Mouse (Mus musculus): Measurements from ENCODE around the gene Gpr68. TPM values are rescaled to one million over a fixed set of nuclear protein-coding genes. Genes with fewer than 3 reads are reported as not detected.

The Gpr68 gene
- polyA plus RNA-seq, 1 experiment from 2014 or later: 0.21 TPM

DNA sequence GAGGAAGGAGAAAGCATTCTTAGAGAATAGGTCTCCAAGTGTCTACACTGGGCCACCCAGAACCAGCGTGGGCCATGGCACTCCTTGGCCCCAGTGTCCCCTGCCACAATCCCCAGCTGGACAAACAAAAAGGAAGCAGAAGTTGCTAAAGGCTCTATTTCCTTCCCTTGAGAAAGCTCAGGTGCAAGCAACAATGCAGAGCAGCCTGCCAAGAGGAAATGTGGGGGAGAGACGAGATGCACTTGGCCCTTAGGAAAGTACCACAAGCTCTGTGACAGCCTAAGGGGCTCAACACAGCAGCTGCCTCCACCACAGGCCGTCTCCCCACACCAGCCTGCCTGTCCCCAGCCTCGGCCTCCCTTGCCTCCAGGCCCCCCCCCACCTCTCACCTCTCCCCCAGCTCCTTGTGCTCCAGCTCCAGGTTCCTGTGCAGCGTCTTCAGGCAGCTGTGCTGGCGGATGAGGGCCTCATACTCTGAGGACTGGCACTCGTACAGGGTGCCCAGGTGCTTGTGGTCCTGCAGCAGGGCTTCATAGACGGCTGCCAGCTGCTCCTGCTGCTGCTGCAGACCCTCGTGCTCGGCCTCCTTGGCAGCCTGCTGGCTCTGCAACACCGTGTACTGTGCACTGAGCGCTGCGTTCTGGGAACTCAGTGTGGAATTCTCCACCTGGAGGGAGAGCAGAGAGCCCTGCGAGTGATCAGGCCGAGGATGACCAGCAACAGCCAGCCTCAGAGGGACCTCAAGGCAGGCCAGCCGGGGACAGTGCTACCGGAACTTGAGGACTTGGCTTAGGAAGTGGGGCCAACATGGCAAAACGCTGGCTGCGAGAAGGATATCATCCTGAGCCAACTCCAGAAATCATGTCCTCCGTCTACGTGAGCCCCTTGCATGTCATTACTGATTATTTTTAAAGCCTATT, 29.7 kb upstream of the Gpr68 start:
- no peaks in the 10 kb centered on the region for H3K27me3 ChIP-seq (ENCODE audit: insufficient read depth, poor library complexity, severe bottlenecking)
- H3K4me1 ChIP-seq (replicated peaks): peaks cover 7% of the 10 kb centered on the region; the same call in 1 of the 2 replicates
- no peak for DNase-seq (ENCODE audit: low spot score)
- H3K4me3 ChIP-seq: no peak overlapping the region
- peaks cover 98% of the 10 kb centered on the region for H3K36me3 ChIP-seq
- no peaks in the 10 kb centered on the region for H3K9me3 ChIP-seq
- 84% methylated on average over 21 of the region's 21 CpGs for WGBS
- H3K27ac ChIP-seq: no peak overlapping the region

DNA sequence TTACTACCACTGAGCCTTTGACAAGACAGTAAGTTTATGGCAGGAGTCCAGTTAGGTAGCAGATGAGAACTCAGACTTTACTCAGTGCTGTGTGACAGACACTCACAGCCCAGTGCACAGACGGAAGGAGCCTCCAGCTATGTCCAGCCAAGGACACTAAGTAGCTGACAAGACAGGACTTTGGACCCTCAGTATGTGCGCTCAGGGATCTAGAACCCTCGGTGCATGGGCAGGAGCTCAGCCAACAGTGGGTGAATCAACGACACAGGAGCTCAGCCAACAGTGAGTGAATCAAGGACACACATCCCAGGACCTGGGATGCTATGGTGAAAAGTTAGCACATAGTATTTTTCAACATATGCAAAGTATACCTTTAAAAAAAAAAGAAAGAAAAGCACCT, 28.7 kb upstream of the Gpr68 start:
- Histone ChIP-seq H3K9me3 (no peaks in the 10 kb centered on the region), H3K36me3 (peaks cover 100% of the 10 kb centered on the region), H3K4me3 (no peak overlapping the region), H3K4me1 (replicated peaks) (peaks cover 7% of the 10 kb centered on the region; the same call in 1 of the 2 replicates), H3K27ac (no peak overlapping the region), H3K27me3 (ENCODE audit: insufficient read depth, poor library complexity, severe bottlenecking) (no peaks in the 10 kb centered on the region)
- WGBS: 87% methylated on average over 4 of the region's 4 CpGs
- DNase-seq (ENCODE audit: low spot score): no peak

DNA sequence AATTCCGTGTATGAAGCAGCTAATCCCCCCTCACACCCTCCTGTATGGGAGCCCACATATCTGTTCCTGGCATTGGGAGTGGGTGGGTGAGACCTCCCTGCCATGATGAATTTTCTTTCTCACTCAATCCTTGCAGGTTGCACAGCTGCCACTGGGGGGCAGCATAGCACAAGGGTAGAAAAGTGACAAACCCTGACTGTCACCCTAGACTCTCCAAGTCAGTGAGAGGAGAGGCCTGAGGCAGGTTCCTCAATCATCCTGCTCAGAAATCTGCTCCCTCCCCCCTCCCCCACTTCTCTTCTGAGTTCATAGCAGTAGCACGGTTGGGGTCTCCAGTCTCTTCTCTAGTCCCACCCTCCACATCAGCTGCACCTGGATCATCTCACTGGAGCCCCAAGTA, 28.1 kb upstream of the Gpr68 start:
- Histone ChIP-seq H3K4me3 (no peak overlapping the region), H3K36me3 (peaks cover 100% of the 10 kb centered on the region), H3K27ac (no peak overlapping the region), H3K27me3 (ENCODE audit: insufficient read depth, poor library complexity, severe bottlenecking) (no peaks in the 10 kb centered on the region), H3K4me1 (replicated peaks) (peaks cover 7% of the 10 kb centered on the region; the same call in 1 of the 2 replicates), H3K9me3 (no peaks in the 10 kb centered on the region)
- peak; percentile 78 for DNase-seq (ENCODE audit: low spot score)
- 15% methylated on average over 2 of the region's 2 CpGs for WGBS

DNA sequence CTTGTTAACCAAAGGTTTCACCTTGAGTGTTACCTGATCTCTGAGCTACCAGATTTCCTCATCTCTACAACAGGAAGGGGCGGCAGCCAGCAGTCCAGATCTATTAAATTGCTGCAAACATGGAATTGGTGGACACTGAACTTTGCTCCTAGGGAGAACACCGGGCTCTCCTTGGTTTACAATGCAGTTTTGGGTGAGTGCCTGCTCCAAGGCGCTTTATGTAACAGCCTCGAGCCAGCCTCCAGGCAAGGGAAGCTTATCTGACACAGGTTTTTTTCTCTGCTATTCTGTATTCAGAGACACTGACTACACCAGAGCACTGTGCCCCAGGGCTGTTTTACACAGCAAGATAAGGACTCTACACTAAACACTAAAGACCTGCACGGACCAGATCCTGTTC, 26.8 kb upstream of the Gpr68 start:
- no peak overlapping the region for H3K27ac ChIP-seq
- peaks cover 100% of the 10 kb centered on the region for H3K36me3 ChIP-seq
- 90% methylated on average over 5 of the region's 5 CpGs for WGBS
- no peaks in the 10 kb centered on the region for H3K27me3 ChIP-seq (ENCODE audit: insufficient read depth, poor library complexity, severe bottlenecking)
- no peak overlapping the region for H3K4me3 ChIP-seq
- no peak for DNase-seq (ENCODE audit: low spot score)
- H3K9me3 ChIP-seq: no peaks in the 10 kb centered on the region
- H3K4me1 ChIP-seq (replicated peaks): peaks cover 7% of the 10 kb centered on the region; the same call in 1 of the 2 replicates

DNA sequence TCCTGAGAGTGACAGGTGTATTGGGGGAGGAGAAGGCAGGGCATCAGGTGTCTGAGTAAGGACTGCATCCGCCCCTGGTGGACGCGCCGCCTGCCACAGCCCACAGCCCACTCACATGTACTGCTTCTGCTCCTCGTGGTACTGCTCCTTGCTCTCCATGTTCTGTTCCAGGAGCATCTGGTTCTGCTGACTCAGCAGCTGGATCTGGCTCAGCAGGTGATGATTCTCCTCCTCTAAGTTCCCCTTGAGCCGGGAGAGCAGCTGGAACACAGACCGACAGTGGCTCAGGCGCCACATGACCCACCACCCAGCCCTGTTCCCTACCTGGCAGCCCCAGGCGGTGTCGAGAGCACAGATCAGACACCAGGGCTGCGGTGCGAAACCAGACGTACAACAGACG, 23.7 kb upstream of the Gpr68 start:
- no peak overlapping the region for H3K27ac ChIP-seq
- 96% methylated on average over 14 of the region's 14 CpGs for whole genome bisulfite sequencing
- peaks cover 99% of the 10 kb centered on the region for H3K36me3 ChIP-seq

DNA sequence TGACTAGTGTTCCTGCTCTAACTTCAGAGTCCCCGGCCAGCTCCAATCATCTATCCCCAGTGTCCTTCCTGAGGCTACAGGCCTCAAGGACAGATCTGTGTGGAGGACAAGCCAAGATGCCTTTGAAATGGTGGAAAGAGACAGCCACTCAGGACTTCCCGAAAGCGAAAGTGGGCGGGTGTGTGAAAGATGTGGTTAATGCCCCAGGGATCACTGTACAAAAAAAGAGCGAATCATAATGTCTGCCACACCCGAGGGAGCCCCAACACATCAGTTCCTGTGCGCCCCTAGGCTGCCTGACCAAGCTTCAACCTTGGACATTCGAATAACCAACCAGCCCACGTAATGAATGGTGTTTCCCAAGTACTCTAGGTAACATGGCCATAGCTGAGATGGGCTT, 20.3 kb upstream of the Gpr68 start:
- H3K9me3 ChIP-seq: no peaks in the 10 kb centered on the region
- 94% methylated on average over 9 of the region's 9 CpGs for WGBS
- no peak overlapping the region for H3K27ac ChIP-seq
- H3K4me1 ChIP-seq (replicated peaks): no peaks in the 10 kb centered on the region
- DNase-seq (ENCODE audit: low spot score): no peak
- H3K27me3 ChIP-seq (ENCODE audit: insufficient read depth, poor library complexity, severe bottlenecking): no peaks in the 10 kb centered on the region
- H3K36me3 ChIP-seq: peaks cover 95% of the 10 kb centered on the region
- no peak overlapping the region for H3K4me3 ChIP-seq

More for the DNA sequence above, 23.7 kb upstream of the Gpr68 start:
- Histone ChIP-seq H3K9me3 (no peaks in the 10 kb centered on the region), H3K4me1 (replicated peaks) (no peaks in the 10 kb centered on the region), H3K27me3 (ENCODE audit: insufficient read depth, poor library complexity, severe bottlenecking) (no peaks in the 10 kb centered on the region), H3K4me3 (no peak overlapping the region)
- no peak for DNase-seq (ENCODE audit: low spot score)

DNA sequence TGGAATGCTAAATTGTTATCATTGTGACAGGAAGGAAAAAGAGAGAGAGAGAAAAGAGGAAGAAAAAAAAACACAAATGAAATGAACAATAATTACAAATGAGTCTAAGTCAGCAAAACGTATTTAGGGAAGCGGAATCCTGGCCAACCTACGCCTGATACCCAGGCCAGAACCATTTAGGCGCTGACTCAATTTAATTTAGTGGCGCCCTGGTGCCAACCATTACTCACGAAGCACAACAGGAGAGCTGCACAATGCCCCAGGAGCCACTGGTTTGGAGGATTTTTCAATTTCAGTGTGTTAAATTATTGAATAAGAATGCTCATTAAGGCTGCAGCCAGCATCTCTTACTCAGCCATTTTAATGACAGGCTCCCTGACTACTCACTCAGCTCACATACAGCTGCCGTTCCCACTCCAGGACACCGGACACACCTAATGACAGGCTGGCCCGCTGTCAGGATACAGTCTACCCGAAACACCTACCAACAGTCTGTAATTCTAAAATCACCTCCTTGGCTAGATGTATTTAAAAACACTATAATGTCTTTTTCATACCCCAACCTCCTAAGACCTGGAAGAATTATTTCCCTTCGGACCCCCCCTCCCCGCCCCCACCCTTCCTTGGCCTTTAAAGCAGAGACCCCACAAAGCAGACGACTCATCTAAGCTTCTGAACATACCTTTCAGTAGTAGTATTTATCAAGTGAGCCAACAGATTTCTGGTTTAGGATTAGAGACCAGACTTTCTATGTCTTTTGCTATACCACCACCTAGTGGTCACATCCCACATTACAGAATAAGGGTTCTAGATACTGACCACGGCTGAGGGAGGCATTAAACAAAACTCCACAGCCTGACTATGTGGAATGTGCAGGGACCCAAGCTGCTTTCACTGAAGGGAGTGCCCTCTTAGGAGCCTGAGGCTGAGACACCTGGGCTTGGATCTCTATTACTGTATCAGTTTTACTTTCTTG, 17.9 kb upstream of the Gpr68 start:
- WGBS: 75% methylated on average over 14 of the region's 14 CpGs

DNA sequence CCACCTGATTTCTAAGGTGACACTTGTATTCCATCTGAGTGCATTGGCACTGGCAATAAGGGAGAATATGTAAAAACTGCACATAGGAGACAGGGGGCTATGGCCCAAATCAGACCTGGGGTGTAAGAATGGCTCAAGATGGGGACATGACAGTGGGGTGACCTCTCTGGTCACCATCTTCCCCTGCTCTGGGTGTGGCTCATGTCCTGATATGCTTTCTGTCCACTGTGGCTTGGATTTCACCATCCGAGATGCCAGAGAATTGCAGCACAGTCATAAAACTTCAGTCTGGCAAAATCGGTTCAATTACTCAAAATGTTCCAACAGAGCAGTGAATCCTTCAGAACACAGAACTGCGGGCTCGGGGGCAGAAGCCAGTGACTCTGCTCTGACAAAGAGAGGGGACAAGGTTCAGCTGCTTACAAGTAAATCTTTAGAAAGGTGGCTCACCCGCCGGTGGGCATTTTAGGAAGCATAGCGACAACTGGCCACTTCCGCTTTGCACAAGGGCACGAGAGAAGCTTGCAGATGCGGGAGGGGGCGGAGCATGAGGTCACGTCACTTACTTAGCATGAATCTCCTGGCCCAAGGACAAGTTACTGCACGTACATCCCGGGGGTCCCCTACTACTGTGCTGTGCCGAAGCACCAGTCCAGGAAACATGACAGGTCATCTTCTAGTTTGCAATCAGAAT, 16.8 kb upstream of the Gpr68 start:
- no peak overlapping the region for H3K4me3 ChIP-seq
- no peak for DNase-seq (ENCODE audit: low spot score)
- H3K4me1 ChIP-seq (replicated peaks): no peaks in the 10 kb centered on the region
- peaks cover 95% of the 10 kb centered on the region for H3K36me3 ChIP-seq
- H3K27ac ChIP-seq: no peak overlapping the region
- 88% methylated on average over 15 of the region's 15 CpGs for WGBS
- H3K9me3 ChIP-seq: no peaks in the 10 kb centered on the region
- H3K27me3 ChIP-seq (ENCODE audit: insufficient read depth, poor library complexity, severe bottlenecking): no peaks in the 10 kb centered on the region

More for the DNA sequence above, 17.9 kb upstream of the Gpr68 start:
- peaks cover 95% of the 10 kb centered on the region for H3K36me3 ChIP-seq
- H3K27ac ChIP-seq: no peak overlapping the region
- H3K27me3 ChIP-seq (ENCODE audit: insufficient read depth, poor library complexity, severe bottlenecking): no peaks in the 10 kb centered on the region
- H3K9me3 ChIP-seq: no peaks in the 10 kb centered on the region
- DNase-seq (ENCODE audit: low spot score): peak; percentile 37
- H3K4me3 ChIP-seq: no peak overlapping the region
- H3K4me1 ChIP-seq (replicated peaks): no peaks in the 10 kb centered on the region

DNA sequence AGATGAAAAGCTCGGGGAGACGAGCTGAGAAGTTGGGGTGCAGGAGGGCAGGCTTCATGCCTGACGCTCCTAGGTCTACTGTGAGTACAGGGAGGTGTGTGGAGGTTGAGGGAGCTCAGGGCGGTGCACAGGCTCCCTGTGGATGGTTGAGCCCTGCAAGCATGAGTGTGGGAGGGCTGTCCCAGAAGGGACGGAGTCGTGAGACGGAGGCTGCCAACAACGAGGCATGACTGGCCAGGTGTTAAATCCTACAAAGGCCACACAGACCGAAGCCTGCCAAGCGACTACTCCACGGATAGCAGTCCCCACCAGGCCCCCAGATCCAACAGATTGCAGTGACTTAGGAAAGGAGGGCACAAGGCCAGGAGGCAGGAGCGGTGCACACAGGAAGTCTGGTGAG, 2.7 kb upstream of the Gpr68 start:
- H3K4me3 ChIP-seq: no peak overlapping the region
- H3K36me3 ChIP-seq: peaks cover 54% of the 10 kb centered on the region
- no peak for DNase-seq (ENCODE audit: low spot score)
- H3K27ac ChIP-seq: no peak overlapping the region
- peaks cover 32% of the 10 kb centered on the region for H3K27me3 ChIP-seq (ENCODE audit: insufficient read depth, poor library complexity, severe bottlenecking)
- no peaks in the 10 kb centered on the region for H3K9me3 ChIP-seq
- 86% methylated on average over 12 of the region's 12 CpGs for WGBS
- H3K4me1 ChIP-seq (replicated peaks): peaks cover 13% of the 10 kb centered on the region

DNA sequence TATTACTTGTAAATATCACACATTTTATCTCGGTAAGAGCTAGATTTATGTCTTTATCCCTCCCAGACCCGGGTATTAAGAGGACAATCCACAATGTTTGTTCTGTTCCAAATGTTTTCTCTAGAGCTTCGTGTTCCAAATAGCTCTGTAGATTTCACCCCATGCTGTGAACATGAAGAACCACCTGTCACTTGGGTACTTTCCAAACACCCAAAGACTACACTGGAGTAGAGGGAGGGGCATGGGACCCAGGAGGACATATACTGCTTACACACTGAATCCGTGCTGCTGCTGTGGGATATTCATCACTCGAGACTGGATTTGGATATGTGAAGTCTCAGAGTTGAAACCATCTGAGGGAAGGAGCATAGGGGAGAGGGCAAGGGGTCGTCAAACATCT, 1.8 kb upstream of the Gpr68 start:
- Histone ChIP-seq H3K36me3 (peaks cover 44% of the 10 kb centered on the region), H3K9me3 (no peaks in the 10 kb centered on the region), H3K27ac (no peak overlapping the region), H3K4me1 (replicated peaks) (peaks cover 13% of the 10 kb centered on the region), H3K4me3 (no peak overlapping the region), H3K27me3 (ENCODE audit: insufficient read depth, poor library complexity, severe bottlenecking) (peaks cover 32% of the 10 kb centered on the region)
- no peak for DNase-seq (ENCODE audit: low spot score)
- WGBS: 77% methylated on average over 6 of the region's 6 CpGs

DNA sequence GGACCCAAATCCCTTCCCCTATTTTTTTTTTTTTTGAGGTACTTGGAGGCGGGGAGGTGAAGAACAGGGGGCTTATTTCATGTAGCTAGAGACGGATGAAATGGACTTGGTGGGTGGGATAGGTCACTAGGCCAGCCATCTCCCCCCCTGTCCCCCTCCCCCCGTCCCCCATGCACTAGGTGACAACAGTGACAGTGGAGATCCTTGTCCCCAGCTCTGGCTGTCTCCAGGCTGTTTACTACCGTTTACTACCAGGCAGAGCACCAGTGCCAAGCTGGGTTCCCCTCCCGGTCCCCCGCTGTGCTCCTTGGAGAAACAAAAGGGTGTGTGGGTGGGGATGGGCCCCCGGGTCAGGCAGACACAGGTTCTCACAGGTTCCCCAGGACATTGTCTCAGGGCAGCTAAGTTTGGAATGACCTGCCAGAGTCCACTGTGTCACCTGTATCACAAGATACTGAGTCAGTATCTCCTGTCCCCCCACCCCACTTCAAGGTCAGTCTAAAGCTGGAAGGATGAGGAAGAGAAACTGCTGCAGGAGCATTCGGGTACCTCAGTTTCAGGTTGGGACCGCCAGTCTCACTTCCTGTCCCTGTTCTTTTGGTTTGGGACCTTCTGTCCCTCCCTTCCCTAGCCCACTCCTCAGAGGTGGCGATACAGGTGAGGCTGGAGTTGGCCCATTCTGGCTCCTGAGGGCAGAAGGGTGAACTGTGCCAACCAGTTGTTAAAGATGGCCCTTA, 468 bp upstream of the Gpr68 start:
- WGBS: 17% methylated on average over 10 of the region's 10 CpGs
- peak overlapping the region; percentile 61 for H3K4me3 ChIP-seq
- peaks cover 32% of the 10 kb centered on the region for H3K36me3 ChIP-seq
- H3K27me3 ChIP-seq (ENCODE audit: insufficient read depth, poor library complexity, severe bottlenecking): peaks cover 32% of the 10 kb centered on the region
- H3K4me1 ChIP-seq (replicated peaks): peaks cover 13% of the 10 kb centered on the region
- H3K27ac ChIP-seq: peak overlapping the region; percentile 71
- H3K9me3 ChIP-seq: no peaks in the 10 kb centered on the region
- DNase-seq (ENCODE audit: low spot score): no peak

DNA sequence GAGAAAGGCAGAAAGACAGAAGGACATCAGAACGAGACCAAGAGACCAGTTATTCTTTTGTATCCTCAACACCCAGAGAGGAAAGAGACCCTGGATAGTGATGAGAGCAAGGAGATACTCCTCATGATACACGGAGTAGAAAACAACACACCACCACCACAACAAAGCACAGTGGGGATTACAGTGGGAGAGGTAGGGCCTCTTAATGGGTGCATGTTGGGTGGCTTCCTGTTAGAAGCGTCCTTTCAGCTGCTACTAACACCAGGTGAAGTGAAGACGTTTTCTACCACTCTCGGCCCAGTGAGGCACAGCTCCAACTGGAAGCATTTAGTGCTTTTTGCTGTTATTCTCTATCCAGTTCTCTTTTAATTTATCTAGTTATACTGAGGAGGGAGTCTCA, 1.1 kb downstream of the Gpr68 start:
- H3K4me3 ChIP-seq: no peak overlapping the region
- no peaks in the 10 kb centered on the region for H3K9me3 ChIP-seq
- peaks cover 13% of the 10 kb centered on the region for H3K4me1 ChIP-seq (replicated peaks)
- peaks cover 15% of the 10 kb centered on the region for H3K36me3 ChIP-seq
- H3K27ac ChIP-seq: no peak overlapping the region
- peaks cover 33% of the 10 kb centered on the region for H3K27me3 ChIP-seq (ENCODE audit: insufficient read depth, poor library complexity, severe bottlenecking)
- 82% methylated on average over 5 of the region's 5 CpGs for WGBS
- no peak for DNase-seq (ENCODE audit: low spot score)

Measured in hindbrain, embryonic 10.5 days (tissue).